Mouse (Mus musculus): ENCODE measurements at regions not wholly inside any gene's neighbourhood (a gene's known extent, or its start where the extent isn't known, plus 50 kb on each side); places are given as distances from the start of the nearest gene placed in this dataset.
A peak's percentile ranks its signal among the peaks of the same experiment; 100 is the strongest.

DNA sequence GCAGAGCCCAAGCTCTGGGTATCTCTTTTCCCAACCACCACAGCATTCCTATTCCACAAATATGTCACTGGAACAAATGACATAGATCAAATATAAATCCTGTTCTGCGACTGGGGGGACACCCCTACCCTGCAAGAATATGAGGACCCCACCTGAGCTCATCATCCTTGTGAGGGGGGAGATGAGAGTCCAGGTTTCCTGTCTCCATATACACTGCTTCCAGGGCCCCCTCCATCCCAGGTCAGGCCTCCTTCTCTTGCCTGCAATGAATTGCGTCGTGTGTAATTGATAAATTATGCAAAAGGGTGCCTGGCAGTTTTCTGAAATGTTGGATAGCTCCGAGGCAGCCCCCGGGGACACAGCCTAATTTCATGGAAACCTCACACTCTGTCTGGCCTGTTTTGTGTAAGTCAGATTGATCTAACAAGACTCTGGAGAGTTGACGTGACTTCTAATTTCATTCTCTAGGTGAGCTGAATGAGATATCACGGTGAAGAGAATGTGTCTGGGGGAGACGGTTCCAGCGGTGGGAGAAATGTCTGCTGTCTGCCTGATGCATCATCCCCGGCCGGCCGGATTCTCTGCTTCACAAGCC is 110.3 kb upstream of the Tle3 start:
- no peak for DNase-seq (ENCODE audit: low read depth, low spot score)

DNA sequence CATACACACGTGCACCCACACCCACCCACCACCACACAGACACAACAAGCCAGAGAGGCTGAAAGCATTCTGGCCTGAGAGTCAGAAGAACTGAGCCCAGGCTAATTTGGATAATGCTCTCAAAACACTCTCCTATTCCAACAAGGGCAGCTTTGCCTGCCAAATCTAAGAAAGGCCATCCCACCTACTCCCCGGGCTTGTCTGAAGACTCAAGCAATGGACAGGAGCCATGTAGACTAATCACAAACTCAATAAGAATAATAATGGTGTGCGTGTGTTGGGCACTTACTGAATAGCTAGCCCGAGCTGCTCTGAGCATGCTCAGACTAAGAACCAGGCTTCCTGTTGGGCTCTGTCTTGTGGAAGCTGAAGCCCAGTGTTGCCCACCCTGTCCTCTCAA is 108.8 kb upstream of the Tle3 start:
- no peak for DNase-seq (ENCODE audit: low read depth, low spot score)

DNA sequence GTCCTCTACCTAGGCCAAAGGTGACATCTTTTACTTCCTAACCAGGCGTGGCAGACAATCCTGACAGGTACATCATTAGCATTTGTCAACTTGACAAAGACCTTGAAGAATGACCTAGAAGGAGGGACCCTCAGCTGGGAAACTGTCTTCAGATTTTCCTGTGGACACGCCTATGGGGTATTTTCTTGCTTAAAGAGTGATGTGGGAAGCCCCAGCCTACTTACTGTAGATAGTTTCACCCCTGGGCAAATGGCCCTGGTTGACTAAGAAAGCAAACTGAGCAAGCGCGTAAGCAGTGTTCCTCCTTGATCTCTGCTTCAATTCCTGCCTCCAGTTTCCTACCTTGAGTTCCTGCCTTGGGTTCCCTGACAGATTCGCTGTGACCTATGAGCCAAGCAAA is 106.7 kb upstream of the Tle3 start:
- no peak for DNase-seq (ENCODE audit: low read depth, low spot score)

DNA sequence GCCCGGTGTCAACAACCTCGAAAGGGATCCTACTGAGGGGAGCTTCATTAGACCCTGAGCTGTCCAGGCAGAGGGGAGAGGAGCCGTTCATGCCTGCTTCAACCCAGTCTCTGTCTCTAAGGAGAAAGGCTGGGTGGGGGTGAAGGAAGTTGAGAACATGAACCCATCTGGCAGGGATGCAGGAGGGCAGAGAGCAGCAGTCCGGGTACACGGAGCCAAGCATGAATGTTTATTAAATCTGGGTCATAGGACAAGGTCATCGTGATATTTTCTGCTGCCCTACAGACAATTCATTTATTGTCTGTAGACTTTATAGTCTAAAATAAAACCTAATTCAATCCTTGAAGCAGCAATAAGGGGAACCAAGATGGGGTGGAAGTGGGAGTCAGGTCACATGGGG is 105.2 kb upstream of the Tle3 start:
- no peak for DNase-seq (ENCODE audit: low read depth, low spot score)

DNA sequence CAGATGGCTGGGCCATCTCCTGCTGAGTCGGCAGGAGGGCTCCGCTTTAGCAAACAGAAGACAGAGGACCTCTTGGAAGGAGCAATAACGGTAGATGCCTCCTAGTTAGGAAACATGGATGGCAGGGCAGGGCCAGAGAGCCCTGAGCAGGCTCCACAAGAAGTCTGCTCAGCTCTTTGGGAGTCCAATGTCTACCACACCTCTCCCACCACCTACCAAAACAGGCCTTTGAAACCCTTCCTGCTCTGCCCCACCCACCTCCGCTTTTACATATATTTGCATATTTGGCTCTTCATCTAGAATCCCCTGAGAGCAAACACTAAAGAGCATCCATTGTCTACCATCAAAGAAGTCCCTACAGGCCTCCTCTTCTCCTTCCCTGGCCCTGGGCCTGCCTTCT is 104.6 kb upstream of the Tle3 start:
- DNase-seq (ENCODE audit: low read depth, low spot score): no peak

DNA sequence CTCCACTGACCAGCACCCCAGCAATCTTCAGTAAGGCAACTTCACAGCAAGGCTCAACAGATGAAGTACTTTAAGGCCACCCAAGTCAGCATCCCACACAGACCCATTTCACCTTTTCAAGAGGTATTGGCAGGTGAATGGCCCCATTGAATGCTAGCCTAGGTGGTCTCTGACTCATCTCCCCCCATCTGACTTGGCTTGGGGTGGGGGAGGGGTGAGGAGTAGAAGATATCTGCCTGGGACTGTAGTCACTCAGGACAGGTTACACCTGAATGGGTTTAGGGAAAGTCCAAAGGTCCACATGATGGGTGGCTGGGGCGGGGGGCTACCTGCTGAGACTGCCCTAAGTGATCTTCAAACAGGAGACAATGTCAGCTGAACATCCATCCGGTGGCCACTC is 104.0 kb upstream of the Tle3 start:
- DNase-seq (ENCODE audit: low read depth, low spot score): no peak

DNA sequence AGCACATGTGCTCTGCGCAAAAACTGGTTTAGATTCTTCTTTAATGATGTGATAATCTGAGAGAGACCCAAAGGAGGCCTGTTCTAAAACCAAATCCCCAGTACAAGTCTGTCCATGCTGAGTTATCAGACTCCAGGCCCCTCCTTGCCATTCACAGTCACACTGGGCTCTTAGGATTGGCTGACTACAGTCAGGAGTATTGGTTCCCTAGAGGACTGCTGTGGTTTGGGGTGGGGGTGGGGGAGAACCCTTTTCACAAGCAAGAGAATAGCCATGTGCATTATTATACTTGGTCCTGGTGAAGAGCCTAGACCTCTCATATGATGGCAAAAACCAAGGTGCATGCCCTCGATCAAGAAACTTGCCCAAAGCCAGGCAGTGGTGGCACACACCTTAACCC is 103.5 kb upstream of the Tle3 start:
- no peak for DNase-seq (ENCODE audit: low read depth, low spot score)

DNA sequence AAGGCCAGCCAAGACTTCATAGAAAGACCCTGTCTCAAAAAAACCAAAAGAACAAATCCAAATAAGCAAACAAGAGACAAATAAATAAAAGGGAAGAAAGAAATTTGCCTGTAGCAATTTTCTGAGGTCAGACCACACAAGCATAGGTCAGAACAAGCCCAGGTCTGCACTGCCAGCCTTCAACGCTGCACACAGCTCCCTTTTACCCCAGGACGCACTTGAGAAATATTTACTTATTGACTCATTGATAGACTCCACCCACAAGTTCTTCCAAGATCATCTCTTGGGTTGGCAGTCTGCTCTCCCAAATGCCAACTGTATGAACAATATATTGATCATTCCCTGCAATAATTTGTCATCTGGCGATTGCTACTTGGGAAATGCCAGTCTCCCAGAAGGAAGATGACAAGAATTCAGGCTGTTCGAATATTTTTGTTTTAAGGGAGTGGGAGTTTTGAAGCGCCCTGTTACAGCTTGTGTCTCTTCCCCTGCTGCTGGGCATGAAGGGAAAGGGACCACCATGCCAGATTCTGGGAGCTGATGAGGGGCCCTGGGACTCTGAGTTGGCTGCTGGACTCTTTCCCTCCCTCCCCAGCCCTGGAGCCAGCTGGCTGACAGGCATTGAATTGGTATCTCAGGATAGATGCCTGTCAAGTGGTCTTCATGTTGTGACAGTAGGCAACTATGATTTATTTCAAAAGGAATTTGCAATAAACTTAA is 102.9 kb upstream of the Tle3 start:
- no peak for DNase-seq (ENCODE audit: low read depth, low spot score)

DNA sequence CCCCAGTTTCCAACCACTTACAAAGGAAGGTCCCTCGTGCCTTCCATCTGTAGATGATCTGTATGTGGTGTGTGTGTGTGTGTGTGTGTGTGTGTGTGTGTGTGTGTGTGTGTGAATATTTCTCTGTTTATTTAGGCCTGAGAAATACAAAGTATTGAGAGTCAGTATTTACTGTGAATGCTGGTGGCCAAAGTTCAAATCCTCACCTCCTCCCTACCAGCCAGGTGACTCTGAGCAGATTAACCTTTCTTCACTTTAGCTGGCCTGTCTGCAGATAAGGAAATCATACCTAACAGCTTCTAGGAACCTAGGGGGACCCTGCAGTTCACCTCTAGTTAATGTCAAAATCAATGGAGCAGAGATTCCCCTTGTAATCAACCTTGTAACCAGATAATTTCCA is 100.9 kb upstream of the Tle3 start:
- no peak for DNase-seq (ENCODE audit: low read depth, low spot score)

DNA sequence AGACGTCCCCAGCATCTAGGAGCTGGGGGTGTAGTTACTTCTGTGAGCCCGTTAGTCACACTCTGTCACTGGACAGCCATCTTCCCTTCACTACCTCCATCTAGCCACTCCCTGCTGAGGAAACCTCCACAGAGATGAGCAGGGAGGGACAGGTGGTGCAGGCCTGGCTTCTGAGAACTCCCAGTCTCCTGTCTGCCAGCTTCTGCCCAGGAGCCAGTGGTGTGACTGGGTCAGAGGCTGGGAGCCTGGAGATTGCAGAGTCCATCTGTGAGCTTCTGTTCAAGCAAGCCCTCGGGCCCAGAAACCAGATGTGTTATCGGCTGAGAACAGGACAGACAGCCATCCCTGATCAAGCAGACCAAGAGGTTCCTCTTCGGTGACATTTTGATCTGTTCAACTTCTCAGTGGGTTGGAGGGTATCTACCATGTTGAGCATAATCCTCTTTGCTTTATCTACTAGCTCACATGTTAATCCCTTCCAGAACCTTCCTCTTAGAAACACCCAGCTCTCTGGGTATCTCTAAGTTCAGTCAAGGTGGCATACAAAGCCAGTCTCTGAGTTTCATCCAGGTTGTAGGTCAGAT is 100.3 kb upstream of the Tle3 start:
- DNase-seq (ENCODE audit: low read depth, low spot score): no peak

DNA sequence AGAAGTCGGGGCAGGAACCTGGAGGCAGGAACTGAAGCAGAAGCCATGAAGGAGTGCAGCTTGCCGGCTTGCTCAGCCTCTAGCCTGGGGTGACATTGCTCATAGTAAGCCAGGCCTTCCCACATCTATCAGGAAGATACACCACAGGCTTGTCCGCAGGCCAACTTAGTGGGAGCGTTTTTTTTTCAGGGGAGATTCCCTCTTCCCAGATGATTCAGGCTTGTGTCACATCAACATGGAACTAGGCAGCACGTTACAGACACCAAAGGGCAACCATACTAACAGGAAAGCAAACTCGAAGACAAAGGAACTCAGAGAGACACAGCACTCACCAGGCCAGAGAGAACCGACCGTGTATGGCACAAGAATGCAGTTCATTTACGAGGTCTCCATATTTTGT is 98.1 kb upstream of the Tle3 start:
- no peak for DNase-seq (ENCODE audit: low read depth, low spot score)

DNA sequence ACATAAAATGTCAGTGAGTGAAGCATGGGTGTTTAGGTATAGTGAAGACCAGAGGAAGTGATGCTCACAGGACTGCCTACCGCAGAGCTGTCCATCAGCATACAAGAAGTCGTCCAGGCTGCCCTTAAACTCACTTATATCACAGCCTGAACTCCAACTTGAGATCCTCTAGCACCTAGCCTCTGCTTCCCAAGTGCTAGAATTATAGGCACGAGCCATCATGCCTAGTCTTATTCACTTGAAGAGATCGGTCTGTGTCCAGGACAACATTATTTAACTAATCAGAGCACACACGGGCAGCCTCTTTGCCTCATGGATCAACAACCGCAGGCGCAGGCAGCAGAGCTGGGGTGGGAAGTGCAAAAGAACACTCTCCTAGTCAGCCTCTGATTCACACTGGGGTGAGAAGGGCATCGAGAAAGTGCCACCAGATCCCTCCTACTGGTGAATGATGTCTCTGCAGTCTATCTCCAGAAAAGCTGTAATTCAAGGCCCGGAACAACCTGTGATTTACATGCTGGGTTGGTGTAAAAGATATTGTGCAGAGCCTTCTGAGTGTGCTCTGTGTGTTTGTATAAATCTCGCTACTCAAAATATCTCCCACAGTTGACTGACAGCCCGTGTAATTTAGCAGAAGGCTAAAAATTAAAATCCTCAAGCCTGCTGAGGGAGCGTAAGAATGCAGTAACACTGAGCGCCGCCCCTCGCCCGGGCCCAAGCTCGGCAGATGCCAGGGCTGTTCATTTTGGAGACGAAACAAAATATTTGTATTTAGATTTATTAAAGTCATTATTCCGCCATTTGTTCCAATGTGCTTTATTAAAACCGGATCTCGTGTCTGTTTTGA is 94.6 kb upstream of the Tle3 start:
- peak; percentile 92 for DNase-seq (ENCODE audit: low read depth, low spot score)

DNA sequence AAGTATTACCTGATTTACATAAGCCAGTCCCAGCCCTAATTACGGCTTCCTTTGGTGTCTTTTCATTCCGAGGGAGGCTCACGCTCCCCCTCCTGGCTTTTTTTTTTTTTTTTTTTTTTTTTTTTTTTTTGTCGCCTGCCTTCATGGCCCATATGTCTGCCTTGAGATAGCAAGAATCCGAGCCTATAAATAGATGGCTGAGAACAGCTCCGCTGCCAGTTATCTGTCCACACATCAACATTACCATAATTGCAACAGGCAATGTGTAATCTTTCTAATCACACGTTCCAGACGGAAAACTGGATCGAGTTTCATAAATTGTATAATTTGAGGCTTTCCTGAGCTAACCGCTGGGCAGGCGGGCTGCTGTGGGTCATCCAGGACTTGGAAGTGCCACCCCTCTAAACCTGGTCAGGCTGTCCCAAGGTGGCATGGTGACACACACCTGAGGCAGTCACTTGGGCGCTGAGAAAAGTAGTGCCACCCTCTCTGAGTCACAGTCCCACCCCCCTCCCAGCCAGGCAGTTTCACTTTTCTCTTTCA is 93.9 kb upstream of the Tle3 start:
- DNase-seq (ENCODE audit: low read depth, low spot score): peak; percentile 89

DNA sequence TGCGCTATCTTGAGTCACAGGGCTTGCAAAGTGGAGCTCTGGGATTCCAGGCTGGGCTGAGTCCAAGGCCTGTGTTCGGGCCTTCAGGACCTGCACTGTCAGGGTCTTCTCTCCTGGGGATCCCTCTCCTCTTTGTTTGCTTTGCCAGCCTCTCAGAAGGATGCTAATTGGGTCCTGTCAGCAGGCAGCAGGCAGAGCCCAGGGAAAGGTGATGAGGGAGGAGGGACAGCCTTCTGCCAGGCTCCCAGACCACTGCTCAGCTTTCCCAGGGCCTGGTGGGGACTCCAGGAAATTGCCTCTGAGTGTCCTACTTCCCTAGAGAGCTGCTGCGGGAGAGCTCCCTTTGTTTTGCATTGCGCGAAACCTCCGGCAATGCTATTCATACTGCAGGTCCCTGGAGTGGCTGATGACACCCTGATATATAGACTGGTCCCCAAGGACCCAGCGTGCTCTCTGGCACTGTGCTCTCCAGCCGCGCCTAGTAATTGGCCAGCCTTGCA is 93.1 kb upstream of the Tle3 start:
- no peak for DNase-seq (ENCODE audit: low read depth, low spot score)

DNA sequence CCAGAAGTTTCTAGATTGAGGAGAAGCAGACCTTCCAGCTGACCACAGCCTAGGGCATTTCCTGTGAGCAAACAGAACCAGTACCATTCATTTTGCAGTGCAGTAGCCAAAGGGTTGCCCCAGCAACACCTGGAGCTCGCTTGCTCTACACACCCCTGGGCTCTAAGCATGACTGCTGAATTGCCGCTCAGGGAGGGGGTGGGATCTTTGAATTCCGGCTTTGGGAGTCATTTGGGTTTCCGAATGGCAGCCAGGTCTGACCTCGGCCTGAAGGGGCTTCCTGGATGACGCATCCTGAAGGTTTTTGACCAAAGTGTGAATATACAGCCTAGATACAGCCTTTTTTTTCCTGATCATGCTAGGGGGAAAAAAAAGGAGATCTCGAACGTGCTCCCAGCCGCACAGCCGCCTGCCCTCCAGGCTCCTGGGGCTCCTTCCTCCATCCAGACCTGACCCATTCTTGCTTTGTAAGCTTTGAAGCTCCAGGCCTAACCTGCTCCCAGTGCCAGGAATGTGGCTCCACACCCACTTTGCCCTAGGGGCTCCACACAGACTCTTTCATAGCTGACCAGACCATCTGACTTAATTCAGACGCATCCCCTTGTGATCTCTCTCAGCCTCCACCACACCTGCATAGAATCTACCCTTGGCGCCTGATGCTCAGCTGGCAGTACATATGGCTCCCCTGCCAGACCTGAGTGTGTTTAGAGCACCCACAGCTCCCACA is 91.1 kb upstream of the Tle3 start:
- no peak for DNase-seq (ENCODE audit: low read depth, low spot score)

DNA sequence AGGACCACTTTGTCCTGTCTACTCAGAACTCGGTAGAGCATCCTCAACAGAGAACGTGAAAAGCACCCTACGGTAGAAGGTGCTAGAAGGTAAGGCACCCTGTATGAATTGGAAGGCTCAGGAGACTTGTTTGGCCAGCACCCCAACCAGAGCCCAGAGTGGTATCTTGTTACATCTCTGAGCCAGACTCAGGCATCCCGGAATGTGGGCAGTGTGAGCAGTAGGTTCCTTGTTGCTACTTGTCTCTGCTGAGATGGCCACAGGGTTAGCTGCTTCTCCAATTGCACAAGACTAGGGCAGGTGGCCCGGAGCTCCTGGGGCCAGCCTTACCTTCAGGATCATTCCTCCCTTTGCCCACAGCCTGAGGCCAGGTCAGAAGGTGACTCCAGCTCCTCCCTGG is 88.9 kb upstream of the Tle3 start:
- DNase-seq (ENCODE audit: low read depth, low spot score): no peak

DNA sequence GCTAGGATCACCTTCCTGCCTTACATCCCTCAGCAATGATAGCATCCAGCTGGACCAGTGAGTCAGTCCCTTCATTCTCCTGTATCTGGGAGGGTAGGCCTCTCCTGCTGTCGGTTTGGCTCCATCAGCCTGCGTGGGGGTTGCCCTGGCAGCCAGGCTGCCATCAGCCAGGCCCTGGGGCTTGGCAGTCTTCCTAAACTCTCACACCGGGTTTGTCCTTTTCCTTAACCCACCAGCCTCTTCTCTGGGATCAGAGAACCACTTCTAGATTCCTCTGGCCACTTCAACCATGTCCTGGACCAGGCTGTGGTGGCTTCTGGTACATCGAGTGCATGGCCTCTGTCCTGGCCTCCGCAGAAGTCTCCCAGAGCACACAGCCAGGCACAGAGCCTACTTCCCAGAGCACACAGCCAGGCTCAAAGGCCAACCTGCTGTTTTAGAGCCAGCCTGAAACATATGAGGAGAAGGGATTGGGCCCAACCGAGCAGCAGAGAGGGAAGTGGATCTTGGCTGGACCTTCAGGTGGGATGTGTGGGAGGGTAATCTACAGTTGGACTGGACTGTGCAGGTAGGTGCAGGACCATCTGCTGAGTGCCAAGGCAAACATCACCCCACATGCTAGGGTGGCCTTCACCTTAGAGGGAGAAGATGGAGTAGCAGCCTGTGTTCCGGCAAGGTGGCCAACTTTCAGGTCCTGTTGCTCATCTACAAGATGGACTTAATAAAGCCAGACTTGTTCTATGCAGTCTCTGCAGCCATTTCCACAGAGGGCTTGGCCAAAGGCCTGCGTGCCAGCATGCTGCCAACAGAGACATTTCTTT is 87.8 kb upstream of the Tle3 start:
- peak; percentile 97 for DNase-seq (ENCODE audit: low read depth, low spot score)

DNA sequence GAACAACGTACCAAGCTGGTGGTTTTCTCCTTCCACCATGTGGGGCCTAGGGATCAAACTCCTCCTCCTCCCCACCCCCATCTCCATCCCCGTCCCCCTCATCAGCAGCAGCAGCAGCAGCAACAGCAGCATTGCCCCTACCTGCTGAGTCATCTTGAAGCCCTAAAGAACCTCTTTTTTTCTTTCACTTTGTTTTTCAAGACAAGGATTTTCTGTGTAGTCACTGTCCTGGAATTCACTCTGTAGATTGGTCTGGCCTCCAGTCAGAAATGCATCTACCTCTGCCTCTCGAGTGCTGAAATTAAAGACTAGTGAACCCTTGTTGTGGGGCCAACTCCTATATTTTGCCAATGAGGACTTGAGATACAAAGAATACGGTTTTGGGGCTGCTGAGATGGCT is 85.6 kb upstream of the Tle3 start:
- no peak for DNase-seq (ENCODE audit: low read depth, low spot score)

DNA sequence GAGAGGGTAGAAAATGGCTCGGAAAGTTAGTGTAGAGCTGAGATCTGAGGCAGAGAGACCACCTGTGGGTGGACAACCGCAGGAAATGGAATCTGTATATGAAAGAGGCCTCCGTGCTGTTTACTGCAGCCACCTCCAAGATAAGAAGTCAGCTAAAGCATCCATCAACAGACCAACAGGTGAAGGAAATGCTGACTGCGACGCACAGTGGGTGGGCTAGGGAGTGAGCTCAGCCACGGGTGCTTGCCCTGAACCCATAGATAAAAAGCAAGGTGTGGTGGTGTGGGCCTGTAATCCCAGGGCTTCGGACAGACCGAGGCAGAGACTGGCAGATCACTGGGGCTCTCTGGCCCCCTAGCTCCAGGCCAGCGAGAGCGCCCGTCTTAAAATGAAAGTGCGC is 83.0 kb upstream of the Tle3 start:
- DNase-seq (ENCODE audit: low read depth, low spot score): no peak

DNA sequence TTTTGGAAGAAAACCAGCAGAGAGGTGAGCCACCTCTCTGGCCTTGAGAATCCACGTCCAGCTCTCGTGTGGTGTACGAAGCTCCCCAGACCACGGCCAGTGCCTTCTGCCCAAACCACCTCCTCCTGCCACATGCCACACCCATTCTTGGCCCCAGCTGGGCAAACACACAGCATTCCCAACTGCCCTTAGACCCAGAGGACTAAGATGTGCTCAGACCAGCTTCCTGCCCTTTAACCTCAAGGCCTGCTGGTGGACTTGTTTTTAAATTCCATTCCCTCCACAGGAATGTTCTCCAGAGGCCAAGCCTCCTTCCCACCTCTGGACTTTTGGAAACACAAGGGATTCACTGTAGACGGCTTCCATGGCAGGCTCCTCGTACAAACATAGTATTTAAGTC is 82.5 kb upstream of the Tle3 start:
- DNase-seq (ENCODE audit: low read depth, low spot score): no peak

DNA sequence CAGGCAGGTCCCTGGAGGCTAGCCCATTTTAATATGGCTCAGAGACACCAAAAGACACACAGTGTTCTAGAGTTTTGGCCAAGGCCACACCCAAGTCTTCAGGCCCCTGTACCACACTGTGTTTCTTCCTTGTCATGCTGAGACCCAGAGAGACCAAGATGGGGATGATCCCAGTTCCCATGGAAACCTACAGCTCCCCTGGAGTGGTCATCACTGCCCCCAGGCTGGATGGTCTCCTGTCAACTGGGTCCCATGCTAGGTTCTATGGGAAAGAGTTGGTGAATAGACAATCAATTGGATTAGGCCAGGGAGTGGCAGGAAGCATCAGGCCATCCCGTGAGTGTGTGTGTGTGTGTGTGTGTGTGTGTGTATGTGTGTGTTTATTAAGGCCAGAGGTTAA is 80.5 kb upstream of the Tle3 start:
- DNase-seq (ENCODE audit: low read depth, low spot score): no peak
